Mouse (Mus musculus): ENCODE data around the gene Tmeff1.

- no peak for TF ChIP-seq CTCF (IDR thresholded peaks at IDR 0.05; ENCODE audit: extremely low read depth, insufficient read depth, insufficient read length, insufficient replicate concordance)
- TF ChIP-seq POLR2A (IDR thresholded peaks at IDR 0.05; ENCODE audit: low read depth, low read length), result no peak
Observed at GRCm38 (mm10) chr4:48539841-48540575, 45.0 kb upstream of the Tmeff1 start, which contains the start of gene Msantd3.
